Mouse (Mus musculus) brain, embryonic 18.5 days (tissue): Measurements from ENCODE around the gene Tgm2.

Source experiments
- DNase-seq: peaks from one replicate; pipeline ENCODE4 v3.0.0-alpha.2; 2012; ENCODE audit warnings: low read depth, low spot score

Tgm2 gene

GRCm38 (mm10) chr2:158167496-158168205 lies 21.4 kb upstream of the Tgm2 start:
- no peak for DNase-seq

DNA sequence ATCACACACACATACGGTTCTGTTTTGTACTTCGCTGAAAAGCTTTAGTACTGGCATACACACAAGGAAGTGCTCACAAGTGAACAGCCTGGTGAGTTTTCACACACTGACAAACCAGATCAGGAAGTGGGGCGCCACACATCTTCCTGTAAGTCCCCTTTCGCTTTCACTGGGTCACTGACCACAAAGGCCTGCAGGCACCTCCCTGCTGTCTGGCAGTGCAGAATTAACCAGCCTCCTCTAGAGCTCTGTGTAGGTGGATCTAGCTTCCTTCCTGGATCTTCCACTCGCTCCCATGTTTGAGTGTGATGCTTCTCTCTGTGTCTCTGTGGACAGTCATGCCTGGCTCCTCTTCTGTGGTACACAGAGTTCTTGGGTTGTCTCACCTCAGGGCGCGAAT lies 20.4 kb upstream of the Tgm2 start:
- no peak for DNase-seq

- no peak for DNase-seq
These were observed 19.5 kb upstream of the Tgm2 start for GRCm38 (mm10) chr2:158165776-158166175.

GRCm38 (mm10) chr2:158163034-158163433 lies 16.8 kb upstream of the Tgm2 start:
- no peak for DNase-seq

- DNase-seq: no peak
These were observed 15.5 kb upstream of the Tgm2 start for GRCm38 (mm10) chr2:158161761-158162160.

- no peak for DNase-seq
These were observed 13.4 kb upstream of the Tgm2 start for GRCm38 (mm10) chr2:158159376-158160235.

DNA sequence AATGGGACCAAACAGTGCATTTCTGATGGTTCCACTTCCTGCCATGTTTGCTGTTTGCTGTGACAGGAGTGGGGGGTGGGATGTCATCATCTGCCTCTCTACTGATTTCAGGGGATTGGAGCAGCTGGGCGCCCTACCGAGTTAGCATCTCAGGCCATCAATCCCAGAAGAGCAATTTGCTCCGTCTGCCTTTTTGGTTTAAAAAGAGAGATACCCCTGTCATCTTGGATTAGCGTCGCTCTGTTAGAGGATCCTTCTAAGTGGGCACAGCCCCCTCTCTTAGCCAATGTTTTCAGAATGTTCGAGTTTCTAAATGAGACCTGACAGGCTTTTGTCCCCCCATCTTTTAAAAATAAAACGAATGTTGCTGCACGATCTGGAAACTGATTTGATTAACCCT lies 11.4 kb upstream of the Tgm2 start:
- DNase-seq: no peak

DNA sequence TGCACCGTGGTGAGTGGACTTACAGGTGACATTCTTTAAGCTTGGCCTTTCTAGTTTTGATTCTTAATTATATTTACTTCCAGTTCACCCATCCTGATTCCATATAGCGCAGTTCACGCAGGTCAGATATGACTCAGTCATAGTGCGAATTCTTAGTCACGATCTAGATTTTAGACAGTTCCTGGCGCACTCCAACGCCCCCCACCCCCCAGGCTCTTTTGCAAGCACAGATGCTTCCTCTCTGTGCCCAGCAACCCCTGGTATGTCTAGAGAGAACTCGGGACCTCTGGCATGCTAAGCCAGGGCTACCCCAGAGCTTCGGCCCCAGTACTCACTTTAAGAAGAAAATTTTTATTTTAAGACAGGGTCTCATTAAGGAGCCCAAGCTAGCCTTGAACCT lies 10.3 kb upstream of the Tgm2 start:
- DNase-seq: no peak

DNA sequence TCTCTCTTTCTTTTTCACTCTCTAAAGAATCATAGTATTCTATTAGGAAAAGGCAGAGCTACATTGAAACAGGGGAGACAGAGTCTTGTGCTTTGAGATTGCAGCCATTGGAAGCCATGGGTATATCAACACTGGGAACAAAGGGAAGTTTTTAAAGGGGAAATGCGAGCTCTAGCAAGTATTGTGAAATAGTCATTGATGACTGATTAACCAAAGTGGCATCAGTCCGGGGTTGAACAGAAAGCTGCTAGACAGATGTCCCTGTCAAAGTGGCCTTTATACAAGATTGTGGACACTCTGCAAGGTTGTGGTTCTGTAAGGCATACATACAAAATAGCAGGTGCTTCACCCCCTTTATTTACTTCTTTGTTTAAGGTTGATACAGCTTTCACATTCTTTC lies 9.4 kb upstream of the Tgm2 start:
- DNase-seq: no peak

- DNase-seq: no peak
These were observed 8.9 kb upstream of the Tgm2 start for GRCm38 (mm10) chr2:158155101-158155500.

- no peak for DNase-seq
These were observed 8.4 kb upstream of the Tgm2 start for GRCm38 (mm10) chr2:158154641-158155040.

DNA sequence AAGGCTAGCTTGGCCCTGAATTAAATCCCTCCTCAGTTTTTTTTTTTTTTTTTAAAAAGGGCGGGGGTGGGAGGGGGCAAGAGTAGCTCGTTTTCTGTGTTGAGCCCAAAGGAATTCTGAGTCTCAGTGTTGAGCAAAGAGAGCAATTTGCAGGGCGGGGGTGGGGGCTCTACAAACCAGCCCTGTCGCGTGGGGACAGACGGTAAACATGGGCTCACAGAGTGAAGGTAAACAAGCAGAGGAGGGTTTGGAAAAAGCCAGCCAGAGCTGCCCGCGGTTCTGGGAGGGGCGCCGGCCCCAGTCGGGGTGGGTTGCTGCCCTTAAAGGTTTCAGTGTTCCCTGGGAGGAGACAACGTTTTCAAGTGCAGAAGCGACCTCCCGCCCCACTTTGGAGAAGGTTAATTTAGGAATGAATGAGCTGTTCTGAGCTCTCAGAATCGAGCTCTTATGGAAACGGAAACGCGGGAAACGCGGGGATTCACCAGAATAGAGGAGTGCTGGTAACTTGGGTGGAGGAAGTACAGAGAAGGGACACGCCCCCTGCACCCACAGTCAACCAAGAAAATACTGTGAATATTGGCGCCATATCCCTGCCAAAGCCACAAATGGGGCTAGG lies 7.6 kb upstream of the Tgm2 start:
- no peak for DNase-seq

GRCm38 (mm10) chr2:158152685-158153309 lies 6.6 kb upstream of the Tgm2 start:
- DNase-seq: no peak

DNA sequence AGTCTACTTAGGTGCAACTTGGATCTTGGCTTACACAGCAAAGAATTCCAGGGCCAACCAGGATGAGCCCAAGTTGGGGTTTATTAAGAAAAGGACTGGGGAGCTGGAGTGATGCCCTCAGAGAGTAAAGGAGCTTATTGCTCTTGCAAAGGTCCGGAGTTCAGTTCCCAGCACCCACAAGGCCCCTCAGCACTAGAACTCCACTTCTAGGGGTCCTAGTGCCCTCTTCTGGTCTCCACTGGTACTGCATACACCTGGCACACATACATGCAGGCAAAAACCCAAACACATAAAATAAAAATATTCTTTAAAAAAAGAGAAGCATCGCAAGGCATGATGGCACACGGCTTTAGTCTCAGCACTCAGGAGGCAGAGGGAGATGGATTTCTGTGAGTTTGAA lies 4.8 kb upstream of the Tgm2 start:
- no peak for DNase-seq

DNA sequence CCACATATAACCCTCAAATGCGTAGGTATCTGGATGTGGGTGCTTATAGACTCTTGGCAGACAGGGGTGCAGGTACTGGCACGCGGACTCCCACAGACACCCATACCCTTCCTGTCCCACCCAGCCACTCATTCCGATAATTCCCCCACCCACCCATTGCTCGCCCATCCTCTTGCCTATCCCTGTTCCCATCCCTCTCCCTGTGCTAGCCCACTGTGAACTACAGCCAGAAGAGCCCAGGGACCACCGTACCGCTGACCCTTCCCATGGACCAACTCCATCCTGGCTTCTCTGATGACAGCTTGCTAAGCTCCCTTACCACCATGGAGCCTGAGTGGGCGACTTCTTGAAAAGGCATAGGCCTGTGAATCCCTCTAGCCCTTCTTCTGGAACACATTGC lies 735 bp upstream of the Tgm2 start:
- no peak for DNase-seq

GRCm38 (mm10) chr2:158145528-158146065 lies 639 bp downstream of the Tgm2 start:
- DNase-seq: no peak

DNA sequence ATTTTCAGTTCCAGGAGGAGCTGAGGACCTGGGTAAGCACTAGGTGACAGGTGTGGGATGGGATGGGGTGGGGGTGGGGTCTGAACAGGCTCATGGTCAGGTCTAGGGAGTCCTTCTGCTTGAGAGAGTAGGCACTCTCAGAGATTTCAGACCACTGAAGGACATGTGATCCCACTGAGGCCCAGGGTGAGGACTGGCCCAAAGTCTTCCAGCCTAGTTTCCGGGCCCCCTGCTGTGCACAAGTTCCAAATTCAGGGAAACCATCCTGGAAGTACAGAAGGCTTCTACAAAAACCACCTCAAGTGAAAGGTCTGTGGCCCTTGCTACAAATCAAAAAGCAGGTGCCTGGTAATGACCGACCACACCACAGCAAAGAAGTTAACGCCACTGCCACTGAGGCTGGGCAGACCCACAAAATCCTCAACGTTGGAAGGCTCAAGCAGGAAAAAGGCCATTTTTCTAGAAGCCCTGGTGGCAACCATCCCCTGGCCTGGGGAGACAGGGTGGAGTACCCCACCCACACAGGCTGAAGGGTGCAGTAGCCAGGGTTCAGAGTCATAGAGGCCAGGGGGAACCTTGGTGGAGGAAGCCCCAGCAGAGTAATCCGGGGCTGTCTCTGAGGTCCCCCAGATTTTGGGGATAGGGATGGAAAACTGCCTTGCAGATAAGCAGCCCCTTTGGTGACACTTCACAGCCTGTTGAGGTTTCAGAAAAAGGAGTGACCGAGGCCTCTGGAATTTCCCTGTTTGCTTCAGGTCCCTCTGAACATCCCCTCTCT lies 1.3 kb downstream of the Tgm2 start:
- DNase-seq: no peak

GRCm38 (mm10) chr2:158144263-158144662 lies 2.0 kb downstream of the Tgm2 start:
- DNase-seq: no peak

DNA sequence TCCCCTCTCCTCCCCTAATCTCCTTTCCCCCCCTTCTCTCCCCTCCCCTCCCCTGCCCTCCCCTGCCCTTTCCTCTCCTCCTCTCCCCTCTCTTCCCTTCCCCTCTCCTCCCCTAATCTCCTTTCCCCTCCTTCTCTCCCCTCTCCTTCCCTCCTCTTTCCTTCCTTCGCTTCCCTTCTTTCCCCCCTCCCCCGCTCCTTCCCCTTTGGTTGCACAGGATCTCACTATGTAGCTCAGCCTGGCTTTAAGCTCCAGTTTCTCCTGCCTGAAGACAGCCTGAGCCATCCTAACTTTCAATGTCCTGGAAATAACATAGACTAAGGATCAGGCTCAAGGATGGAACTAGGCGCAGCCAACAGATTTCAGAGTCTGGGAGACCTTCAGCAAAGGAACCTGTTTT lies 2.4 kb downstream of the Tgm2 start:
- no peak for DNase-seq

DNA sequence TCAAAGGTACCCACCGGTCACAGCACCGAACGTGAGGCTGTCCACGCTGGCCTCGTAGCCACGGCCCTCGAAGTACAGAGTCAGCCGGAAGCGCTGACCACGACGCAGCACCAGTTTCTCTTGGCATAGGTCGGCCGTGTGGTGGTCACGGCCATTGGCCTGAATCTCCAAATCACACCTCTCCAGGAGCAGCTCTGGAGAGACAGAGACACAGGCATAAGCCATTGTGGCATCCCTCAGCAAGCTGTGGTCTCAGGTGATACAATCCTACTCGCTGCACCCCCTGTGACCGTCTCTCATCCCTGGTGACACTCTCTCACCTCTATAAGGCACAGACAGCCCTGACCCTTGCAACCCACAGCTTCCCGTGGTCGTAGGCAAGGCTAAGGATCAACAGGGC lies 3.3 kb downstream of the Tgm2 start:
- no peak for DNase-seq
